Comparison of ENCODE assay signal across 10 mouse cellular contexts in genomic region chr7:116286611-116287355, GRCm38 (mm10). TPM values are rescaled to one million over a fixed set of nuclear protein-coding genes. Genes with fewer than 3 reads are reported as not detected.
DNase-seq lines count a peak whose midpoint lies in the region; ATAC-seq and TF ChIP-seq lines count a peak whose summit lies in the region.
"Had no signal": no experiment of that assay in that cellular context is flagged by ENCODE, and none has a peak within 500 bp of the region (broad histone marks: within the 10 kb centered on the region; RNA-seq: fewer than 3 reads in every experiment).

No protein-coding gene starts in this region.

- H3K36me3 ChIP-seq in heart, embryonic 12.5 days: no peaks in the 10 kb centered on the region
- H3K36me3 ChIP-seq in ES-E14 (ENCODE audit: control insufficient read depth, insufficient read depth, low read length, poor library complexity, severe bottlenecking): no peaks in the 10 kb centered on the region; the same call in 1 of the 2 replicates
- no peaks in the 10 kb centered on the region for H3K36me3 ChIP-seq in kidney, embryonic 14.5 days (ENCODE audit: control insufficient read depth, insufficient read depth, low read length)
- no peaks in the 10 kb centered on the region for H3K36me3 ChIP-seq in liver, embryonic 15.5 days (replicated peaks)

- no peak for DNase-seq in heart, postnatal 10 days
- DNase-seq in ES-E14 (ENCODE audit: low read depth, low spot score): peak; percentile 52
- no peak for DNase-seq in right cerebral cortex, postnatal 4 days
- no peak for DNase-seq in embryo, embryonic 10 days (ENCODE audit: low spot score)
- DNase-seq in adrenal gland, postnatal 4 days (ENCODE audit: low spot score in 2 of 2): no peak

- no peak overlapping the region for H3K9ac ChIP-seq in heart, embryonic 12.5 days
- no peak overlapping the region for H3K9ac ChIP-seq in ES-E14 (ENCODE audit: insufficient read depth, low read depth, low read length, poor library complexity, severe bottlenecking)
- H3K9ac ChIP-seq in kidney, embryonic 14.5 days (ENCODE audit: low read depth, low read length): no peak overlapping the region
- no peak overlapping the region for H3K9ac ChIP-seq in liver, embryonic 15.5 days

- H3K27me3 ChIP-seq in heart, embryonic 12.5 days (replicated peaks): no peaks in the 10 kb centered on the region
- H3K27me3 ChIP-seq in kidney, embryonic 14.5 days (ENCODE audit: control insufficient read depth, insufficient read depth, low read length): no peaks in the 10 kb centered on the region
- no peaks in the 10 kb centered on the region for H3K27me3 ChIP-seq in liver, embryonic 15.5 days

- peak overlapping the region; percentile 82 for H3K27ac ChIP-seq in heart, embryonic 12.5 days (ENCODE audit: poor library complexity, severe bottlenecking)
- peak overlapping the region; percentile 75; the same call in 1 of the 2 replicates for H3K27ac ChIP-seq in ES-E14 (ENCODE audit: insufficient read depth, low read depth, low read length, poor library complexity, severe bottlenecking)
- peak overlapping the region; percentile 62; the same call in 1 of the 2 replicates for H3K27ac ChIP-seq in kidney, embryonic 14.5 days (ENCODE audit: low read depth, low read length)
- peak overlapping the region; percentile 78 for H3K27ac ChIP-seq in liver, embryonic 15.5 days (replicated peaks)

- intact Hi-C loops in heart, postnatal 10 days (cut with DNase I): no loop called here

- in situ Hi-C loops in ES-E14 (cut with MboI; ENCODE audit: low sequenced_read_pairs in 2 of 2, unreplicated experiment in 2 of 2): no loop called here

- no peak; the same call in 1 of the 2 replicates for ATAC-seq in heart, embryonic 12.5 days (ENCODE audit: insufficient number of reproducible peaks, low FRiP score)
- peak; percentile 56; the same call in 1 of the 2 replicates for ATAC-seq in kidney, embryonic 14.5 days (ENCODE audit: low FRiP score, low TSS enrichment)
- ATAC-seq in liver, embryonic 15.5 days (ENCODE audit: insufficient read depth): peak; percentile 72
- ATAC-seq: CD4-positive, CD25-positive, alpha-beta regulatory T cell, adult 4 months had no signal

- H3K4me1 ChIP-seq in heart, embryonic 12.5 days (replicated peaks): peaks cover 49% of the 10 kb centered on the region
- peaks cover 5 to 60% of the 10 kb centered on the region in 2 experiments; a peak in 3 of 4 replicates for H3K4me1 ChIP-seq in ES-E14 (ENCODE audit: control insufficient read depth in 2 of 2, insufficient read depth in 2 of 2, low read length in 2 of 2, poor library complexity in 1 of 2)
- H3K4me1 ChIP-seq in kidney, embryonic 14.5 days (ENCODE audit: control insufficient read depth, insufficient read depth, low read length): peaks cover 25% of the 10 kb centered on the region; the same call in 1 of the 2 replicates
- peaks cover 70% of the 10 kb centered on the region for H3K4me1 ChIP-seq in liver, embryonic 15.5 days (replicated peaks)

- H3K4me3 ChIP-seq in heart, embryonic 12.5 days: no peak overlapping the region
- peak overlapping the region; percentile 10 to 18; a peak in 1 of 4 replicates for H3K4me3 ChIP-seq in ES-E14 (ENCODE audit: insufficient read depth in 1 of 2, low read depth in 1 of 2, low read length in 2 of 2, poor library complexity in 1 of 2, severe bottlenecking in 1 of 2)
- no peak overlapping the region for H3K4me3 ChIP-seq in kidney, embryonic 14.5 days (ENCODE audit: low read length)
- no peak overlapping the region for H3K4me3 ChIP-seq in liver, embryonic 15.5 days (replicated peaks)

- no peak overlapping the region for H3K4me2 ChIP-seq in heart, embryonic 12.5 days
- no peak overlapping the region for H3K4me2 ChIP-seq in kidney, embryonic 14.5 days (replicated peaks; ENCODE audit: low read depth, low read length)
- H3K4me2 ChIP-seq in liver, embryonic 15.5 days: peak overlapping the region; percentile 50

- H3K9me3 ChIP-seq in heart, embryonic 12.5 days (replicated peaks): no peaks in the 10 kb centered on the region
- H3K9me3 ChIP-seq in ES-E14 (ENCODE audit: control insufficient read depth, insufficient read depth, low read depth, low read length): no peaks in the 10 kb centered on the region
- H3K9me3 ChIP-seq in kidney, embryonic 14.5 days (ENCODE audit: control insufficient read depth, low read length): no peaks in the 10 kb centered on the region
- no peaks in the 10 kb centered on the region for H3K9me3 ChIP-seq in liver, embryonic 15.5 days (replicated peaks)

- 39% methylated on average over 11 of the region's 11 CpGs for WGBS in heart, embryonic 12.5 days
- WGBS in kidney, embryonic 14.5 days: 20% methylated on average over 11 of the region's 11 CpGs
- 55% methylated on average over 11 of the region's 11 CpGs for whole genome bisulfite sequencing in liver, embryonic 15.5 days (ENCODE audit: insufficient replicate concordance)

TF ChIP-seq in ES-E14, 5 proteins besides CTCF, POLR2A, EP300 and RAD21:
- no peak for TF ChIP-seq HCFC1 (IDR thresholded peaks at IDR 0.05; ENCODE audit: borderline replicate concordance, insufficient read depth, low read length)
- TF ChIP-seq ZNF384 (IDR thresholded peaks at IDR 0.05; ENCODE audit: low read depth, low read length): no peak
- TF ChIP-seq ZC3H11A (IDR thresholded peaks at IDR 0.05; ENCODE audit: borderline replicate concordance, low read depth, low read length): no peak
- TF ChIP-seq CHD2 (IDR thresholded peaks at IDR 0.05; ENCODE audit: low read depth, low read length): no peak
- no peak for TF ChIP-seq MAFK (IDR thresholded peaks at IDR 0.05; ENCODE audit: insufficient read depth, low read depth, low read length)

RNA-seq across cellular contexts. Expression of gene Plekha7, which starts 21.4 kb away (rescaled TPM):
- polyA plus RNA-seq in heart, embryonic 12.5 days (2016; fragmentation: Nextera tagmentation; extraction: Ambion mirVana): 55.9 and 59.7 TPM in 2 replicates
- total RNA-seq in heart, postnatal 10 days (2021): 10 to 100 TPM in 1 of 2 experiments, 1 to 10 TPM in 1; 9.5 to 11.9 TPM
- 38.0 and 56.4 TPM in 2 replicates for total RNA-seq in ES-E14 (2012; rRNA removed)
- polyA plus RNA-seq in kidney, embryonic 14.5 days (2014; fragmentation: Nextera tagmentation; extraction: Ambion mirVana): 7.2 and 8.0 TPM in 2 replicates
- polyA plus RNA-seq in liver, embryonic 15.5 days (2015; fragmentation: Nextera tagmentation; extraction: Ambion mirVana): 3.4 and 3.7 TPM in 2 replicates
- total RNA-seq in adrenal gland, postnatal 4 days (2021): 10 to 100 TPM; 19.0 to 24.8 TPM
- total RNA-seq: granulocyte monocyte progenitor cell, adult 5-6 weeks had no signal

RNA-seq across cellular contexts. Expression of gene Rps13, which starts 47.2 kb away (rescaled TPM):
- polyA plus RNA-seq in heart, embryonic 12.5 days (2016; fragmentation: Nextera tagmentation; extraction: Ambion mirVana): 574 and 581 TPM in 2 replicates
- 100 to 1,000 TPM; 356 to 364 TPM for total RNA-seq in heart, postnatal 10 days (2021)
- 801 and 1,038 TPM in 2 replicates for total RNA-seq in ES-E14 (2012; rRNA removed)
- 954 and 1,227 TPM in 2 replicates for polyA plus RNA-seq in kidney, embryonic 14.5 days (2014; fragmentation: Nextera tagmentation; extraction: Ambion mirVana)
- polyA plus RNA-seq in liver, embryonic 15.5 days (2015; fragmentation: Nextera tagmentation; extraction: Ambion mirVana): 411 and 421 TPM in 2 replicates
- 100 to 1,000 TPM; 635 to 691 TPM for total RNA-seq in adrenal gland, postnatal 4 days (2021)

Comparison
In these comparisons a context has a peak if more than half of its experiments do, and no peak if none do; other contexts are left out.
1. H3K4me3 ChIP-seq: peak in ES-E14 (2 of 2); none in heart, embryonic 12.5 days (single experiment), kidney, embryonic 14.5 days (single experiment) and liver, embryonic 15.5 days (single experiment).
2. Peak in every context shown above with its lines, with median percentiles within 50 percentile points of each other: H3K27ac ChIP-seq.